Mouse (Mus musculus): ENCODE data around the gene Gm6993.

DNA sequence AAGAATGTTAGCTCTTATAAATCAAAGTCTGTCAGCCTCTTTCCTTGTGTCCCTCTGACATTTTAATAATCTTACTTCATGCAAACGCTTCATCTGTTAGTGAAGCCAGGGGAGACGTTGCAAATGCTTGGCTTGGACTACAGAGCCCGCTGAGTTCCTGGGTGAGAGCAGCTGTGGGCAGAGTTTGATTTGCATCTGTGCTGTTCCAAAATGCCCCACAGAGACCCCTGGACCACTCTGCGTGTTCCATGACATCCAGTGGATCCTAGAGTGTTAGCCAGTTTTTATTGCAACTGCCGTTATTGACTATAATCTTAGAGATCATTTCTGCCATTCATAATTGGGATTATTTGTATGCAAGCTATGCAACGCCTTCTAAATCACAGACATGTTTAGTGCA, 31.8 kb upstream of the Gm6993 start:
- TF ChIP-seq CTCF (IDR thresholded peaks at IDR 0.05; ENCODE audit: insufficient read depth, low read length) (no peak), POLR2A (IDR thresholded peaks at IDR 0.05; ENCODE audit: borderline replicate concordance, extremely low read depth, low read depth, low read length) (no peak)

Data from lung, adult 2 months (tissue).